Mouse (Mus musculus): ENCODE data around the gene Ndufaf2.
A peak's percentile ranks its signal among the peaks of the same experiment; 100 is the strongest.

Gene Ndufaf2

DNA sequence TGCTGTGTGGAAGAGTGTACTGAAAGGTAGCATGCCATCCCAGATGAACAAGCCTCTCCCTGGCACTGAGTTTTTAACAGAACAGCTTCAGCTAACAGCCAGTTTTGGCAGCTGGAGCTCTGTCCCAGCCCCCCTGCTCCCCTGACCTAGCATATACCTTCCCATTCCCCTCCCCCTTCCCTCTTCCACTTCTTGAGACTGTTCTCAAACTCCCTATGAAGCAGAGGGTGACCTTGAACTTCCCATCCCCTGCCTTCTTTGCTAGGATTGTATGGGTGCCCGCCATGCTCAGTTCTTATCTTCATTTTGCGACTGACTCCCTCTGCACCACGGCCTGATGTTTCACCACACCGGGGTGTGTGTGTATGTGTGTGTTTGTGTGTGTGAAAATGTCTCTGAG lies 195.7 kb downstream of the Ndufaf2 start:
- no peak for DNase-seq (ENCODE audit: low spot score in 2 of 2)

DNA sequence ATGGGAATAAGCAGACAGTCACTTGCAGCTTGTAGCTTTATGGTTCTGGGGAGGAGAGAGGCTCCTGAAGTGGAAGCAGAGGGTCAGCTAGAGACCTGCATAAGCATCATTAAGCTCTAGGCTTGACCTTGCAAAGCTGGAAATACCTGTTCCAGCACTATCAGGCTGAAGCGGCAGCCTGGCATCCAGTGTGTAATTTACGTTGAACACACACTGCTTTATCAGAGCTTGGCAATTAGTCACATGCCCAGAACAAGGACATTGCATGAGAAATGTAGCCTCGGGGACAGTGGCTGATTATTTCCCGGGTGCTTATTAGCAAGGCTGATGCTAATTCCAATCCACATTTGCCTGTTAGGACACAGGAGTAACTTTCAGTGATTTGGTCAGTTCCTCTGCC lies 196.5 kb downstream of the Ndufaf2 start:
- DNase-seq (ENCODE audit: low spot score in 2 of 2): peak; percentile 48 to 63

DNA sequence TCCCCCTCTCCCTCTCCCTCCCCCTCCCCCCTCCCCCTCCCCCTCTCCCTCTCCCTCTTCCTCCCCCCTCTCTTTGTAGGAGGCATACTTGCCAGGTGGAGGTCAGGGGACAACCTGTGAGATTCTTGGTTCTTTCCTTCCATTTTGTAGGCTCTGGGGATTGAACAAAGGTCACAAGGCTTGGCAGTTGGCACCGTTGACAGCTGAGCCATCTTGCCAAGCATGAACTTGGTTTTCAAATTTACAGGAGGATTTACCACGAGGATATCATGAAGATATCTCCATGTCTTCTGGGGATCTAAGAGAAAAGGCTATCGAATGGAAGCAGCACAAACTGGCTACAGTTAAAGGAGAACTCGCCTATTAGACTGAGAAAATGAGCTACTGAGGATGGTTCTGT lies 196.9 kb downstream of the Ndufaf2 start:
- no peak for DNase-seq (ENCODE audit: low spot score in 2 of 2)

DNA sequence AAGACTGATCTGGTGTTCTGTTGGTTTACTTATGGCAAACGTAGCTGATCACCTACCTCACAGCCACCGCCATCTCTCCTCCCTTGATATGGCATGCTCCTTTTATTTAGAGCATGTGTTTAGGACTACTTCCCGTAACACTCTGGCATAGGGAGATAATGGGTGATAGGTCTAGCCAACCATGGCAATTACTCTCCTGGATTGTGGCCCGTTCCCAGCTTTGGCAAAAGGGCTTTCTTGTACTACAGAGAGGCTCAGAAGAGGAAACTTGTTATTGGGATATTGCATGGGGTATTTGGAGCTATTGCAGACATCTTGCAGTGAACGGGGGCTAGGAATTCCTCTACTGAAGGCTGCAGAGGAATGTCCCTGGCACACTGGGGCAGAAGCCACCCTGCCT lies 197.9 kb downstream of the Ndufaf2 start:
- no peak for DNase-seq (ENCODE audit: low spot score in 2 of 2)

DNA sequence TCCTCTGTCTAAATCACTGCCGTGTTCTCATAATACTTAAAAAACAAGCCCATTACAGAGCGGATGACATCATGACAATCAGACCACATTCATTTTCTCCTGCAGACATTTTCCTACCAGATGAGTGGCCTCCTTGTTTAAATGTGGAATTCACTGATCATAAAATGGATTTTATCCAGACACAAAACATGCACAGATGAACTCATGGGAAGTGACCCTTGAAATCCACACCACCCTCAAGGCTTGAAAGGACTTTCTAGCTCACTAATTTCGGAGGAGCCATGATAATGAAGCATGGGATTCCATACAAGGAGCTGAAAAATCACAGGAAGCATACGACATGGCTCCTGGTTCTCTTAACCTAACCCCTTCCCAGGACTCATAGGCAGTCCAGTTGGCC lies 198.5 kb downstream of the Ndufaf2 start:
- no peak for DNase-seq (ENCODE audit: low spot score in 2 of 2)

DNA sequence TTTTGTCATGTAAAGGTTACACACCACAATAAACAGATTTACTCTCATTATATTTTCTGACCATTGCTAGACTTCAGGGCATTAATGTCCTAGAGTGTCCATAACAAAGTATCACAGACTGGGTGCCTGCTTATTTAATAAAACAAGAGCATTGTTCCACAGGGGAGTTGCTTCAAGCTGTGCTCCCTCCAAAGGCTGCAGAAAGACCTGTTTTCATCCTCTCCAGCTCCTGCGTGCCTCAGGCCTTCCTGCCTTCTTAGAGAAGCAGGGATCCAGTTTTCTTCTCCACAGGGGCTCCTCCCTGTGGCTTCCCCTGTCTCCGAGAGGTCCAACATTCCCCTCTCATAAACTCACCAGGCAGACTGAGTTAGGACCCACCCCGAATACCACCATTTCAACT lies 202.2 kb downstream of the Ndufaf2 start:
- DNase-seq (ENCODE audit: low spot score in 2 of 2): no peak

DNA sequence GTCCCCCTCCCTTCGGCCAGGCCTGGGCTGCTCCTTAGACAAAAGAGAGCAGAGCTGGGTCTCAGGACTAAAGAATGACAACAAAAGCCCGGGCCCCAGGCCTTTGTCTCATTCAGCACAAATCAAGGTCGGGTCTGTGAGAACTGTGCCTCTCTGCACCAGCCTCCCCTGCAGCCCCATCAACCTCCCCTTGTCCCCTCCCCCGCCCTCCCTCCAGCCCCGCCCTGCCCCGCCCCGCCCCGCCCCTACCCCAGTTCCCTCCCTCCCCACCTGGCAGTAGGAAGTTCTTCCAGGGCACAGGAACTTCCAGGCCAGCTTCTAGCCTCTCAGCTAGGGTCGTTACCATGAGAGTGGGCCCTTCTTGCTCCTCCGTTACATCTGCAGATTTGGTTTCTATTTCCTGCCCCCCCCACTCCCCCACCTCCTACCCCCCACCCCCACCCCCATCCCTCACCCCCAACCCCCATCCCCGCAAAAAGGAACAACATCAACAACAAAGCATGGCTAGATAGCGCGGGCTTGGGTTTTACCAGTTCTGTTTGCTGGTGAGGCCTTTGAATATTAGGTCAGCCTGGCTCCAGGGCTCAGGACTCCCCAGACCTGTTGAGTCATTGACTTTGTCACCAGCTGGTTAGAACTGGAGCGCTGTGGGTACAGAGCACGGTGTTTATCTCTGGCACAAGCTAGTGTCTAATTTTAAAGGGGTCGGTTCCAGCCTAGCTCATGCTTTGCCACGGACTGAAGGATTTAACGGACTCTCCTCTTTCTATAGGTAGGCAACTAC lies 202.9 kb downstream of the Ndufaf2 start:
- DNase-seq (ENCODE audit: low spot score in 2 of 2): peak in 1 of 2 experiments; percentile 20

DNA sequence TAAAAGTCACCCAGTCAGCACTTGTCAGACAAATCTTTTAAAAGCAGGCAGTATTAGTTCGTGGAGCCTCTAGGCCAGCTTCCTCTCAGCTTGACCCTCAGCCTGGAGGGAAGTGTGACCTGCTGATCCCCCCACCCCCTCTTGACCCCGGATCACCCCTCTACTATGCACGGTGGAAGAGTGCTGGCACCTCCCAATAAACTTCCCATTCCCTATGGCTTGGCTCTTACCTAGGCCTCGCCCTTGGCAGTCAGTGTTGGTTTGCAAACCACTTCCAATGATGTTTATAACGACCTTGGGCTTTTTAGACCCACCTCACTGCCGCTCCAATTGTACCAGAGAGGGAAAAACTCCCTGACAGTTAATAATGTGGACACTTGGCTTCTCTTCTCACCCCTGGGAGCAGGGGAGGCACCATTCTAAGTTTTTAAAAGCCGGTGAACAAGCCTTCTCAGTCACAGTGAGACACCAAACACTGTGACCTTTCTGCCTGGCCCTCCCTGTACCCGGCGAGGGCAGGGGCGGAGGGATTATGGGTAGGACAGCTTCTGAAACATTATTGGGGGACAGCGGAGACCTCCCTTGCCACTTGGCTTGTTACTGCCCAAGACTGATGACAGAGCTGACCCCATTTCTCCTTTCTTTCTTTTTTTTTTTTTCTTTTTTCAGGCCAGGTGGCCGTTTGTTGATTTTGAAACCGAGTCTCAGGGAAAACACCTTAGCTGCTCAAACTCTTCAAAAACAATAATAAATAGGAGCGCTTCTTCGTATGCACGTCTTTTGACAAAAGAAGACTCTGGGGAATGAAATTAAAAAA lies 203.8 kb downstream of the Ndufaf2 start:
- DNase-seq (ENCODE audit: low spot score in 2 of 2): no peak

DNA sequence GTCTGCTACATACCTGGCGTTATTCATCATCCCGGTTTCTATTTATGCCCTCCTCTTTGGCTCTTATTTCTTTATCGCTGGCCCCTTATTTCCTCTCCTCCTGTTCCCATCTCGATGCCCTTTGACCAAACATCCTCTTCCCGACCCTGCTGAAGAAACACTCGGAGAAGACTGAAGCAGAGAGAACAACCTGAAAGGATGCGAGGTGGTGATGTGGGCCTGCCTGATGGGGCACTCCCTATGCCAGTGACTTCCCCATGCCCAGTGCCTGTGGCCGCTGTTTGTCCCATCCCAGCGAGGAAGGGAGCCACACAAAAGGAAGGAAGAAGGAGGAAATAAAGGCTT lies 204.4 kb downstream of the Ndufaf2 start:
- no peak for DNase-seq (ENCODE audit: low spot score in 2 of 2)

All from urinary bladder, postnatal 36 days (tissue).